ENCODE assay signal across 20 mouse cellular contexts in genomic region chr14:31191936-31192335, GRCm38 (mm10). TPM values are rescaled to one million over a fixed set of nuclear protein-coding genes. Genes with fewer than 3 reads are reported as not detected.
DNase-seq lines count a peak whose midpoint lies in the region; ATAC-seq and TF ChIP-seq lines count a peak whose summit lies in the region.
"Had no signal": no experiment of that assay in that cellular context is flagged by ENCODE, and none has a peak within 500 bp of the region (broad histone marks: within the 10 kb centered on the region; RNA-seq: fewer than 3 reads in every experiment).

No protein-coding gene starts in this region.

- H3K27me3 ChIP-seq in heart, embryonic 12.5 days (replicated peaks): no peaks in the 10 kb centered on the region
- H3K27me3 ChIP-seq in heart, adult 2 months (ENCODE audit: control insufficient read depth, insufficient read depth, low read length): no peaks in the 10 kb centered on the region
- no peaks in the 10 kb centered on the region for H3K27me3 ChIP-seq in liver, adult 2 months (ENCODE audit: control insufficient read depth, insufficient read depth, low read length)
- H3K27me3 ChIP-seq in stomach, postnatal 0 days (ENCODE audit: control insufficient read depth, insufficient read depth, low read length): no peaks in the 10 kb centered on the region
- H3K27me3 ChIP-seq: liver, embryonic 15.5 days had no signal

- peaks cover 2% of the 10 kb centered on the region for H3K79me2 ChIP-seq in heart, adult 2 months (replicated peaks; ENCODE audit: control insufficient read depth, insufficient read depth, low read length)
- peaks cover 5% of the 10 kb centered on the region; the same call in 1 of the 2 replicates for H3K79me2 ChIP-seq in liver, adult 2 months (ENCODE audit: control insufficient read depth, insufficient read depth, low read length)

- no peak for ATAC-seq in heart, embryonic 12.5 days (ENCODE audit: insufficient number of reproducible peaks, low FRiP score)
- ATAC-seq in stomach, postnatal 0 days (ENCODE audit: low FRiP score, low TSS enrichment): no peak
- ATAC-seq: midbrain, embryonic 16.5 days had no signal

- no peak for TF ChIP-seq EP300 in heart, adult 2 months (IDR thresholded peaks at IDR 0.05; ENCODE audit: insufficient read depth, low read depth, low read length)
- TF ChIP-seq EP300 in stomach, postnatal 0 days (optimal IDR thresholded peaks at IDR 0.05): no peak

- DNase-seq in heart, adult 2 months: no peak
- DNase-seq in liver, adult 2 months (ENCODE audit: extremely low read depth, low read depth, low spot score): peak; percentile 94
- no peak for DNase-seq in liver
- DNase-seq in MN1 (ENCODE audit: low spot score): peak; percentile 51
- DNase-seq in brain, embryonic 14.5 days (ENCODE audit: low read depth): peak; percentile 49
- no peak for DNase-seq in stomach, postnatal 0 days (ENCODE audit: low spot score)
- no peak for DNase-seq in kidney, adult 11 months
- DNase-seq: adrenal gland, adult 8-10 months; gastrocnemius, adult 2 months; heart, adult 18-20 months; kidney, postnatal 4 days; right cerebral cortex, adult 18-20 months; thymus, adult 18-20 months had no signal

- no peaks in the 10 kb centered on the region for H3K9me3 ChIP-seq in heart, embryonic 12.5 days (replicated peaks)
- H3K9me3 ChIP-seq in stomach, postnatal 0 days (ENCODE audit: control insufficient read depth, low read length): no peaks in the 10 kb centered on the region
- H3K9me3 ChIP-seq: limb, embryonic 10.5 days; liver, embryonic 15.5 days had no signal

- intact Hi-C loops in heart, adult 2 months (cut with DNase I): no loop called here

- no peak overlapping the region for H3K4me2 ChIP-seq in heart, embryonic 12.5 days
- no peak overlapping the region for H3K4me2 ChIP-seq in stomach, postnatal 0 days (replicated peaks; ENCODE audit: low read depth)
- H3K4me2 ChIP-seq: liver, embryonic 15.5 days had no signal

- H3K4me3 ChIP-seq in heart, embryonic 12.5 days: no peak overlapping the region
- H3K4me3 ChIP-seq in heart, adult 2 months: no peak overlapping the region
- H3K4me3 ChIP-seq in liver, adult 2 months (ENCODE audit: insufficient read depth, low read depth, low read length): no peak overlapping the region
- H3K4me3 ChIP-seq in stomach, postnatal 0 days (ENCODE audit: low read depth, low read length): no peak overlapping the region
- H3K4me3 ChIP-seq: gastrocnemius, adult 2 months; limb, embryonic 10.5 days; liver, embryonic 15.5 days had no signal

- TF ChIP-seq CTCF in heart, adult 2 months (IDR thresholded peaks at IDR 0.05): no peak
- no peak for TF ChIP-seq CTCF in liver, adult 2 months (IDR thresholded peaks at IDR 0.05; ENCODE audit: low read depth, low read length)
- no peak for TF ChIP-seq CTCF in brain, embryonic 14.5 days (IDR thresholded peaks at IDR 0.05; ENCODE audit: borderline replicate concordance, extremely low read depth, insufficient read depth, insufficient read length)
- no peak for TF ChIP-seq CTCF in stomach, postnatal 0 days (IDR thresholded peaks at IDR 0.05; ENCODE audit: low read depth)

- 34% methylated on average over 2 of the region's 2 CpGs for WGBS in heart, embryonic 12.5 days
- 18% methylated on average over 2 of the region's 2 CpGs for WGBS in heart, adult 2 months
- 24% methylated on average over 2 of the region's 2 CpGs for WGBS in liver, adult 2 months
- 53% methylated on average over 2 of the region's 2 CpGs for WGBS in stomach, postnatal 0 days

- TF ChIP-seq POLR2A in heart, adult 2 months (IDR thresholded peaks at IDR 0.05; ENCODE audit: insufficient read depth, low read depth, low read length): no peak
- no peak for TF ChIP-seq POLR2A in liver, adult 2 months (IDR thresholded peaks at IDR 0.05; ENCODE audit: extremely low read depth, insufficient read depth, low read length)
- no peak for TF ChIP-seq POLR2A in brain, embryonic 14.5 days (IDR thresholded peaks at IDR 0.05; ENCODE audit: borderline replicate concordance, extremely low read depth, insufficient read depth, insufficient read length, poor library complexity, severe bottlenecking)

- H3K4me1 ChIP-seq in heart, embryonic 12.5 days (replicated peaks): peaks cover 85% of the 10 kb centered on the region
- H3K4me1 ChIP-seq in heart, adult 2 months (ENCODE audit: control insufficient read depth, insufficient read depth, low read length): peaks cover 16% of the 10 kb centered on the region
- H3K4me1 ChIP-seq in liver, adult 2 months (ENCODE audit: control insufficient read depth, insufficient read depth, low read length): peaks cover 21% of the 10 kb centered on the region
- H3K4me1 ChIP-seq in stomach, postnatal 0 days (replicated peaks; ENCODE audit: control insufficient read depth, insufficient read depth): no peaks in the 10 kb centered on the region
- H3K4me1 ChIP-seq: limb, embryonic 10.5 days had no signal

- peak overlapping the region; percentile 23; the same call in 1 of the 2 replicates for H3K27ac ChIP-seq in heart, embryonic 12.5 days (ENCODE audit: poor library complexity, severe bottlenecking)
- no peak overlapping the region for H3K27ac ChIP-seq in heart, adult 2 months
- no peak overlapping the region for H3K27ac ChIP-seq in liver, adult 2 months (replicated peaks; ENCODE audit: insufficient read depth, low read depth, low read length)
- no peak overlapping the region for H3K27ac ChIP-seq in stomach, postnatal 0 days (replicated peaks)
- H3K27ac ChIP-seq: gastrocnemius, adult 2 months; limb, embryonic 10.5 days; liver, embryonic 15.5 days had no signal

- no peak overlapping the region for H3K9ac ChIP-seq in heart, embryonic 12.5 days
- no peak overlapping the region for H3K9ac ChIP-seq in heart, adult 2 months (ENCODE audit: low read depth, low read length)
- H3K9ac ChIP-seq in liver, adult 2 months (ENCODE audit: low read depth, low read length): no peak overlapping the region
- no peak overlapping the region for H3K9ac ChIP-seq in stomach, postnatal 0 days (ENCODE audit: low read length)
- H3K9ac ChIP-seq: liver, embryonic 15.5 days had no signal

- H3K36me3 ChIP-seq in heart, embryonic 12.5 days: peaks cover 90% of the 10 kb centered on the region
- peaks cover 22% of the 10 kb centered on the region for H3K36me3 ChIP-seq in heart, adult 2 months (ENCODE audit: control insufficient read depth, insufficient read depth, low read length)
- H3K36me3 ChIP-seq in liver, adult 2 months (ENCODE audit: control insufficient read depth, insufficient read depth, low read length): peaks cover 44% of the 10 kb centered on the region
- peaks cover 52% of the 10 kb centered on the region for H3K36me3 ChIP-seq in stomach, postnatal 0 days (ENCODE audit: control insufficient read depth, insufficient read depth, low read length)

RNA-seq across cellular contexts. Expression of gene Tnnc1, which starts 16.2 kb away (rescaled TPM):
- 3,183 and 3,245 TPM in 2 replicates for polyA plus RNA-seq in heart, embryonic 12.5 days (2016; fragmentation: Nextera tagmentation; extraction: Ambion mirVana)
- total RNA-seq in heart, adult 2 months (2021): 1,000 to 10,000 TPM; 5,084 to 5,508 TPM
- 4,851 and 5,939 TPM in 2 replicates for polyA plus RNA-seq in heart, adult 2 months (2012; rRNA removed)
- 0.27 and 0.83 TPM in 2 replicates for total RNA-seq in liver, adult 2 months (2014; rRNA removed)
- polyA plus RNA-seq in liver, adult 2 months (2012; rRNA removed): 0.32 TPM in 1 of 2 replicates, not detected in the other
- polyA plus RNA-seq in brain, embryonic 14.5 days (2012; rRNA removed): 4.6 and 6.3 TPM in 2 replicates
- polyA plus RNA-seq in stomach, postnatal 0 days (2015; fragmentation: Nextera tagmentation; extraction: Ambion mirVana): 4.1 and 6.5 TPM in 2 replicates
- total RNA-seq: common myeloid progenitor, adult 5-6 weeks; MEL had no signal

RNA-seq across cellular contexts. Expression of gene Stab1, which starts 23.5 kb away (rescaled TPM):
- 48.3 and 56.7 TPM in 2 replicates for polyA plus RNA-seq in heart, embryonic 12.5 days (2016; fragmentation: Nextera tagmentation; extraction: Ambion mirVana)
- total RNA-seq in heart, adult 2 months (2021): 10 to 100 TPM; 64.2 to 65.0 TPM
- 77.0 and 90.8 TPM in 2 replicates for polyA plus RNA-seq in heart, adult 2 months (2012; rRNA removed)
- 27.0 and 39.5 TPM in 2 replicates for total RNA-seq in liver, adult 2 months (2014; rRNA removed)
- polyA plus RNA-seq in liver, adult 2 months (2012; rRNA removed): 32.7 and 52.3 TPM in 2 replicates
- polyA plus RNA-seq in brain, embryonic 14.5 days (2012; rRNA removed): 28.7 and 35.1 TPM in 2 replicates
- polyA plus RNA-seq in stomach, postnatal 0 days (2015; fragmentation: Nextera tagmentation; extraction: Ambion mirVana): 23.7 and 23.9 TPM in 2 replicates
- total RNA-seq: common myeloid progenitor, adult 5-6 weeks had no signal

RNA-seq across cellular contexts. Expression of gene Nisch, which starts 24.8 kb away (rescaled TPM):
- 446 and 471 TPM in 2 replicates for polyA plus RNA-seq in heart, embryonic 12.5 days (2016; fragmentation: Nextera tagmentation; extraction: Ambion mirVana)
- 100 to 1,000 TPM; 123 to 129 TPM for total RNA-seq in heart, adult 2 months (2021)
- polyA plus RNA-seq in heart, adult 2 months (2012; rRNA removed): 187 and 223 TPM in 2 replicates
- total RNA-seq in liver, adult 2 months (2014; rRNA removed): 66.7 and 83.0 TPM in 2 replicates
- polyA plus RNA-seq in liver, adult 2 months (2012; rRNA removed): 107 and 152 TPM in 2 replicates
- polyA plus RNA-seq in brain, embryonic 14.5 days (2012; rRNA removed): 362 and 506 TPM in 2 replicates
- 87.7 and 106 TPM in 2 replicates for polyA plus RNA-seq in stomach, postnatal 0 days (2015; fragmentation: Nextera tagmentation; extraction: Ambion mirVana)

RNA-seq across cellular contexts. Expression of gene Sema3g, which starts 25.7 kb away (rescaled TPM):
- polyA plus RNA-seq in heart, embryonic 12.5 days (2016; fragmentation: Nextera tagmentation; extraction: Ambion mirVana): 0.34 and 0.50 TPM in 2 replicates
- 10 to 100 TPM; 15.0 to 15.1 TPM for total RNA-seq in heart, adult 2 months (2021)
- 6.1 and 8.0 TPM in 2 replicates for polyA plus RNA-seq in heart, adult 2 months (2012; rRNA removed)
- under 0.01 and 0.27 TPM in 2 replicates for total RNA-seq in liver, adult 2 months (2014; rRNA removed)
- 0.05 and 0.19 TPM in 2 replicates for polyA plus RNA-seq in liver, adult 2 months (2012; rRNA removed)
- polyA plus RNA-seq in brain, embryonic 14.5 days (2012; rRNA removed): 1.7 and 2.7 TPM in 2 replicates
- polyA plus RNA-seq in stomach, postnatal 0 days (2015; fragmentation: Nextera tagmentation; extraction: Ambion mirVana): 0.38 and 0.53 TPM in 2 replicates
- total RNA-seq: common myeloid progenitor, adult 5-6 weeks; megakaryocyte-erythroid progenitor cell, adult 5-6 weeks had no signal

RNA-seq across cellular contexts. Expression of gene Phf7, which starts 59.2 kb away (rescaled TPM):
- 8.1 and 11.6 TPM in 2 replicates for polyA plus RNA-seq in heart, embryonic 12.5 days (2016; fragmentation: Nextera tagmentation; extraction: Ambion mirVana)
- 1 to 10 TPM; 2.9 to 3.6 TPM for total RNA-seq in heart, adult 2 months (2021)
- 3.1 and 5.7 TPM in 2 replicates for polyA plus RNA-seq in heart, adult 2 months (2012; rRNA removed)
- total RNA-seq in liver, adult 2 months (2014; rRNA removed): 6.9 and 9.0 TPM in 2 replicates
- polyA plus RNA-seq in liver, adult 2 months (2012; rRNA removed): 4.4 and 4.5 TPM in 2 replicates
- polyA plus RNA-seq in brain, embryonic 14.5 days (2012; rRNA removed): 7.4 and 8.7 TPM in 2 replicates
- 9.5 and 10.1 TPM in 2 replicates for polyA plus RNA-seq in stomach, postnatal 0 days (2015; fragmentation: Nextera tagmentation; extraction: Ambion mirVana)

Comparison
In these comparisons a context has a peak if more than half of its experiments do, and no peak if none do; other contexts are left out.
1. DNase-seq: peak in liver, adult 2 months (single experiment), MN1 (single experiment) and brain, embryonic 14.5 days (single experiment); none in heart, adult 2 months (0 of 2), liver (single experiment), stomach, postnatal 0 days (single experiment) and kidney, adult 11 months (single experiment).
2. RNA of gene Tnnc1, which starts 16.2 kb away (polyA plus RNA-seq): 4,851 to 5,939 TPM in heart, adult 2 months and 3,183 to 3,245 TPM in heart, embryonic 12.5 days; 4.6 to 6.3 TPM in brain, embryonic 14.5 days, 4.1 to 6.5 TPM in stomach, postnatal 0 days and 0.32 TPM in liver, adult 2 months; every median in the first group is over 100 times any median in the second.